Mouse (Mus musculus): ENCODE results near the gene Tubb2b.

DNA sequence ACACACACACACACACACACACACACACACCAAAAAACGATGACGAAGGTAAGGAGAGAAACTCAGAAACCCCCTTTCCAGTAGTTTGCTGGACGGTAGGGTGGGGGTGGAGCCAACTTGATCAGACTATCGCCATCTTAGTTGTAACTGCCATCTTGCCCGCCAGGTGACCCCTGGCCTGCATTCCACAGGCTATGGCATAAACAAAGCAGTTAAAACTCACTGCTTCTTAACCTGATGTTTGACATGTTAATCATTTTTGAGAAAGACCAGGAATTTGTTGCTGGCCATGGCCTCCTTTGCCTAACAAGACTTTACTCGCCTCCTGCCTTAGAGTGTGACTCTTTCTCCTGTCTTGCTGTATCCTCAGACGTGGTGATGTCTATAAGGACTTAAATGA is 22.4 kb upstream of the Tubb2b start:
- TF ChIP-seq CTCF (IDR thresholded peaks at IDR 0.05; ENCODE audit: insufficient read depth, low read depth, low read length) (no peak), POLR2A (IDR thresholded peaks at IDR 0.05; ENCODE audit: insufficient read depth, low read depth, low read length) (no peak)
